In the genomic region with DNA sequence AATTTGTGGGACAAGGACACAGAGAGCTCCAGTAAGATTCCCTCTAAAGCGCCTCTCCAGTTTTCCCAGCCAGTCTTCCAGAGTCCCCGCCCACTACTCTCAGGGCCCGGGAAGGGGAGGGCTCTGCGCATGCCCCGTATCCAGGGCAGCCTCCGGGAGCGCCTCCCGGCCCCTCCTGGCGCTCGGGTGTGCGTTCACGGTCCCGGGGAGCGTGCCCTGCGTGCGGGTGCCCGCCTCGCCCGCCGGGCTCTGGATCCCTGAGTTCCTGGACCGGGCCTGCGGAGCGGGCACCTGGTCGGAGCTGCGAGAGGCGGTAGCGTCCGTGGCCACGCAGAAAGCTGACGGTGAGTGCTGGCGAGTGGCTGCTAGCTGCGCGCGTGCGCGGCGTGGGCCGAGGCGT, we compare ENCODE assay signal across 8 mouse cellular contexts. TPM values are rescaled to one million over a fixed set of nuclear protein-coding genes. Genes with fewer than 3 reads are reported as not detected.
DNase-seq lines count a peak whose midpoint lies in the region; ATAC-seq and TF ChIP-seq lines count a peak whose summit lies in the region.

A gene (plus strand): TSS at position 155 of the 400 bp plus-strand sequence.

- TF ChIP-seq POLR2A in testis, adult 2 months (IDR thresholded peaks at IDR 0.05; ENCODE audit: control insufficient read depth, low read depth, low read length) = peak; percentile 61; the same call in 1 of the 2 replicates

- no peaks in the 10 kb centered on the region for H3K9me3 ChIP-seq in forebrain, embryonic 12.5 days
- H3K9me3 ChIP-seq in heart, embryonic 15.5 days (replicated peaks) = no peaks in the 10 kb centered on the region
- no peaks in the 10 kb centered on the region for H3K9me3 ChIP-seq in liver, embryonic 13.5 days (replicated peaks)
- H3K9me3 ChIP-seq in neural tube, embryonic 11.5 days (ENCODE audit: control insufficient read depth, low read length) = no peaks in the 10 kb centered on the region

- WGBS in forebrain, embryonic 12.5 days = under 1% methylated on average over 39 of the region's 39 CpGs
- 0% methylated on average over 37 of the region's 39 CpGs for WGBS in heart, embryonic 15.5 days
- under 1% methylated on average over 38 of the region's 39 CpGs for WGBS in liver, embryonic 13.5 days (ENCODE audit: insufficient replicate concordance)
- WGBS in neural tube, embryonic 11.5 days = 0% methylated on average over 30 of the region's 39 CpGs

- no peaks in the 10 kb centered on the region for H3K27me3 ChIP-seq in forebrain, embryonic 12.5 days
- no peaks in the 10 kb centered on the region for H3K27me3 ChIP-seq in heart, embryonic 15.5 days
- H3K27me3 ChIP-seq in liver, embryonic 13.5 days = no peaks in the 10 kb centered on the region
- no peaks in the 10 kb centered on the region for H3K27me3 ChIP-seq in neural tube, embryonic 11.5 days (ENCODE audit: control insufficient read depth, insufficient read depth, low read length)
- no peaks in the 10 kb centered on the region for H3K27me3 ChIP-seq in testis, adult 2 months (ENCODE audit: control insufficient read depth, insufficient read depth, low read length)

- H3K9ac ChIP-seq in forebrain, embryonic 12.5 days = peak within 1 kb of the TSS; percentile 85
- peak within 1 kb of the TSS; percentile 86 for H3K9ac ChIP-seq in heart, embryonic 15.5 days
- H3K9ac ChIP-seq in liver, embryonic 13.5 days = peak within 1 kb of the TSS; percentile 72
- peak within 1 kb of the TSS; percentile 91 for H3K9ac ChIP-seq in neural tube, embryonic 11.5 days (ENCODE audit: low read length)

- peak within 1 kb of the TSS; percentile 96 for H3K4me3 ChIP-seq in forebrain, embryonic 12.5 days (replicated peaks)
- H3K4me3 ChIP-seq in heart, embryonic 15.5 days = peak within 1 kb of the TSS; percentile 83
- peak within 1 kb of the TSS; percentile 68 for H3K4me3 ChIP-seq in liver, embryonic 13.5 days (replicated peaks)
- peak within 1 kb of the TSS; percentile 92 for H3K4me3 ChIP-seq in neural tube, embryonic 11.5 days (ENCODE audit: low read depth, low read length)
- peak within 1 kb of the TSS; percentile 95 for H3K4me3 ChIP-seq in testis, adult 2 months (ENCODE audit: control insufficient read depth, low read depth, low read length)

- TF ChIP-seq CTCF in testis, adult 2 months (IDR thresholded peaks at IDR 0.05; ENCODE audit: control insufficient read depth, insufficient read depth, insufficient replicate concordance, low read depth, low read length) = no peak

- peak; percentile 96 for DNase-seq in 3T3-L1 (ENCODE audit: low read depth, low spot score)
- peak; percentile 83 for DNase-seq in brain, embryonic 18.5 days (ENCODE audit: low read depth, low spot score)
- peak; percentile 96 for DNase-seq in kidney, postnatal 36 days
- peak; percentile 48 for DNase-seq in liver, embryonic 13.5 days
- DNase-seq in neural tube, embryonic 11.5 days (ENCODE audit: low spot score) = peak; percentile 95

- H3K27ac ChIP-seq in forebrain, embryonic 12.5 days = peak within 1 kb of the TSS; percentile 83
- peak within 1 kb of the TSS; percentile 92 for H3K27ac ChIP-seq in heart, embryonic 15.5 days
- H3K27ac ChIP-seq in liver, embryonic 13.5 days = peak within 1 kb of the TSS; percentile 39; the same call in 1 of the 2 replicates
- peak within 1 kb of the TSS; percentile 86 for H3K27ac ChIP-seq in neural tube, embryonic 11.5 days (ENCODE audit: low read depth, low read length)
- H3K27ac ChIP-seq in testis, adult 2 months (ENCODE audit: control insufficient read depth, insufficient read depth, low read depth, low read length) = peak within 1 kb of the TSS; percentile 91

- peak; percentile 98 for ATAC-seq in forebrain, embryonic 12.5 days (ENCODE audit: low FRiP score)
- ATAC-seq in heart, embryonic 15.5 days (replicated peaks; ENCODE audit: insufficient number of reproducible peaks, insufficient read depth, low FRiP score, low read depth) = peak; percentile 99
- peak; percentile 93 for ATAC-seq in liver, embryonic 13.5 days (ENCODE audit: low read depth)
- ATAC-seq in neural tube, embryonic 11.5 days (ENCODE audit: insufficient read depth, low FRiP score, low TSS enrichment) = peak; percentile 97

- H3K36me3 ChIP-seq in forebrain, embryonic 12.5 days (replicated peaks) = no peaks in the 10 kb centered on the region
- no peaks in the 10 kb centered on the region for H3K36me3 ChIP-seq in heart, embryonic 15.5 days
- H3K36me3 ChIP-seq in liver, embryonic 13.5 days = no peaks in the 10 kb centered on the region
- H3K36me3 ChIP-seq in neural tube, embryonic 11.5 days (ENCODE audit: control insufficient read depth, insufficient read depth, low read length) = no peaks in the 10 kb centered on the region
- H3K36me3 ChIP-seq in testis, adult 2 months (ENCODE audit: control insufficient read depth, insufficient read depth, low read length) = no peaks in the 10 kb centered on the region

- H3K4me1 ChIP-seq in forebrain, embryonic 12.5 days = peaks cover 21% of the 10 kb centered on the region
- peaks cover 24% of the 10 kb centered on the region for H3K4me1 ChIP-seq in heart, embryonic 15.5 days (replicated peaks)
- H3K4me1 ChIP-seq in liver, embryonic 13.5 days (replicated peaks) = peaks cover 9% of the 10 kb centered on the region; the same call in 1 of the 2 replicates
- H3K4me1 ChIP-seq in neural tube, embryonic 11.5 days (ENCODE audit: control insufficient read depth, insufficient read depth, low read length) = peaks cover 12% of the 10 kb centered on the region; the same call in 1 of the 2 replicates
- H3K4me1 ChIP-seq in testis, adult 2 months (ENCODE audit: control insufficient read depth, insufficient read depth, low read length) = peaks cover 5% of the 10 kb centered on the region

- H3K4me2 ChIP-seq in forebrain, embryonic 12.5 days = peak within 1 kb of the TSS; percentile 72
- peak within 1 kb of the TSS; percentile 80 for H3K4me2 ChIP-seq in heart, embryonic 15.5 days
- H3K4me2 ChIP-seq in liver, embryonic 13.5 days = peak within 1 kb of the TSS; percentile 74
- peak within 1 kb of the TSS; percentile 73 for H3K4me2 ChIP-seq in neural tube, embryonic 11.5 days (ENCODE audit: low read depth)

RNA-seq across cellular contexts. Expression of the gene that starts here (rescaled TPM):
- 15.3 and 16.2 TPM in 2 replicates for polyA plus RNA-seq in forebrain, embryonic 12.5 days (2016; fragmentation: Nextera tagmentation; extraction: Ambion mirVana)
- polyA plus RNA-seq in heart, embryonic 15.5 days (2015; fragmentation: Nextera tagmentation; extraction: Ambion mirVana) = 9.9 and 10.9 TPM in 2 replicates
- 1.7 and 2.2 TPM in 2 replicates for polyA plus RNA-seq in liver, embryonic 13.5 days (2015; fragmentation: Nextera tagmentation; extraction: Ambion mirVana)
- 19.6 and 20.7 TPM in 2 replicates for polyA plus RNA-seq in neural tube, embryonic 11.5 days (2014; fragmentation: Nextera tagmentation; extraction: Ambion mirVana)
- polyA plus RNA-seq in testis, adult 2 months (2012; rRNA removed) = 1.4 and 1.6 TPM in 2 replicates

Comparison
In these comparisons a context has a peak if more than half of its experiments do, and no peak if none do; other contexts are left out.
1. Peak in every context shown above with its lines: DNase-seq, ATAC-seq, H3K4me3 ChIP-seq and H3K27ac ChIP-seq.
2. H3K27ac ChIP-seq: peak in every context shown above with its lines; median percentile 92 in heart, embryonic 15.5 days; 91 in testis, adult 2 months; 86 in neural tube, embryonic 11.5 days; 83 in forebrain, embryonic 12.5 days; 39 in liver, embryonic 13.5 days.